Mouse (Mus musculus): ENCODE data around the gene Gm10337. TPM values are rescaled to one million over a fixed set of nuclear protein-coding genes. Genes with fewer than 3 reads are reported as not detected.

The Gm10337 gene
- polyA plus RNA-seq, 1 experiment from 2014 or later = 4.3 TPM

DNA sequence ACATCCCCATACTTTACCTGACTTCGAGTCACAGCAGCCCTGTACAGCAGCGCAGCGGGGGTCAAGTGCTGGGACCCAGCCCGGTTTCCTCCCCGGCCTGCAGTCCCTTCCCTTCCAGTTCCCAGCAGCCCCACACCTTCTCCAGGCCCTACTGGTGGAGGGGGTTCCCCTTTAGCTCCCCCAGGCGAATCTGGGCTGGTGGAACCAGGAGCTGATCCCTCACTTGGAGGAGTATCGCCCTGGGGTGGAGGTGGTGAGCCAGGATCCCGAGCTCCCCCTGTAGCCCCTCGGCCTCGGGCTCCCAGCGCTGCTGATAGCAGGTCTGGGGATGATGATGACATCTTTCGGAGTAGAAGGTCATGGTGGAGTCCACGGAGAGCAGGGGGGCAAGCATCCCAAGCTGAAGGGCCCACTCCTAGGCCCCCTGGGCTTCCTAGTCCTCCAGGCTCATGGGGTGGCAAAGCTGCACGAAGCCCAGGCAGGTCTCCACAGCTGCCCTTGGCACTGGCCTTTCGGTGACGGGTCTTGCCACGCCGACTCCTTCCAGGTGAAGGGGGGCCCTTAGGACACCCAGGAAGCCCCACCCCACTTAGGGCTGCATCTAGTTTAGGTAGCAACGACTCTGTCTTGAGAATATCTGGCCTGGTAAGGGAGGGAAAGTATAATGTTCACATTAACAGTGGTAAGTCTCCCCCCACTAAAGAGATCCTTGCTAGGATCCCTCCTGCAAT lies 2.3 kb upstream of the Gm10337 start:
- 91% methylated on average over 19 of the region's 19 CpGs for WGBS
- Histone ChIP-seq H3K27me3 (no peaks in the 10 kb centered on the region), H3K27ac (no peak overlapping the region), H3K9me3 (replicated peaks) (no peaks in the 10 kb centered on the region), H3K4me3 (no peak overlapping the region), H3K4me2 (replicated peaks) (no peak overlapping the region), H3K36me3 (peaks cover 88% of the 10 kb centered on the region), H3K4me1 (no peaks in the 10 kb centered on the region), H3K9ac (no peak overlapping the region)
- 0 out of 2 replicates have a peak, but pooled peaks have one; percentile 24 for ATAC-seq (ENCODE audit: low FRiP score)

DNA sequence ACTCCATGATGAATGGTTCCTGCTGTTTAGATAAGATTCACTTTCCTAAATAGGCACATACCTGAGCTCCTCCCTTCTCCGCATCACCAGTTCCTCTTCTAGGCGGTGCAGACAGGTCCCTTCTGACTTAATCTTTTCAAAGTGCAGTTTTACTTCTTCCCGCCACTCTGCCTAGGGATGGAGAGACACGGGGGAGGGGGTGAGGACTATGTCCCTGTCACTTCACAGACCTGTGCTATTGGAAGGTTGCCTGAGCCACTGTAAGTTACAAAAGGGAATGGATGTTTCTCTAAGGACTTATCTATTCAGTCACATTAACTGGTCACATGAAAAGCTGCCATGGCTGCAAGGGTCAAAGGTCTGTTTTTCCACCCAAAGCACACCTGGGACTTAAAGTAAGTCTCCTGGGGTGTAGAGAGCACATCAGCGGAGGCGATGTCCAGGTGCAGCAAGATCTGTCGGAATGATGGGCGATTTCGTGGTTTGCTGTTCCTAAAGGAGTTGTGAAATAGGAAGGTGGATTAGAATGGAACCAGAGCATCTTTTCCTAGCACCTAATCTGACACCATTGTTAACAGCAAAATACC lies 1.2 kb upstream of the Gm10337 start:
- Histone ChIP-seq H3K4me3 (no peak overlapping the region), H3K4me1 (no peaks in the 10 kb centered on the region), H3K27ac (no peak overlapping the region), H3K4me2 (replicated peaks) (no peak overlapping the region), H3K9me3 (replicated peaks) (no peaks in the 10 kb centered on the region), H3K27me3 (no peaks in the 10 kb centered on the region), H3K36me3 (peaks cover 82% of the 10 kb centered on the region), H3K9ac (no peak overlapping the region)
- ATAC-seq (ENCODE audit: low FRiP score) = no peak
- 85% methylated on average over 9 of the region's 9 CpGs for WGBS

DNA sequence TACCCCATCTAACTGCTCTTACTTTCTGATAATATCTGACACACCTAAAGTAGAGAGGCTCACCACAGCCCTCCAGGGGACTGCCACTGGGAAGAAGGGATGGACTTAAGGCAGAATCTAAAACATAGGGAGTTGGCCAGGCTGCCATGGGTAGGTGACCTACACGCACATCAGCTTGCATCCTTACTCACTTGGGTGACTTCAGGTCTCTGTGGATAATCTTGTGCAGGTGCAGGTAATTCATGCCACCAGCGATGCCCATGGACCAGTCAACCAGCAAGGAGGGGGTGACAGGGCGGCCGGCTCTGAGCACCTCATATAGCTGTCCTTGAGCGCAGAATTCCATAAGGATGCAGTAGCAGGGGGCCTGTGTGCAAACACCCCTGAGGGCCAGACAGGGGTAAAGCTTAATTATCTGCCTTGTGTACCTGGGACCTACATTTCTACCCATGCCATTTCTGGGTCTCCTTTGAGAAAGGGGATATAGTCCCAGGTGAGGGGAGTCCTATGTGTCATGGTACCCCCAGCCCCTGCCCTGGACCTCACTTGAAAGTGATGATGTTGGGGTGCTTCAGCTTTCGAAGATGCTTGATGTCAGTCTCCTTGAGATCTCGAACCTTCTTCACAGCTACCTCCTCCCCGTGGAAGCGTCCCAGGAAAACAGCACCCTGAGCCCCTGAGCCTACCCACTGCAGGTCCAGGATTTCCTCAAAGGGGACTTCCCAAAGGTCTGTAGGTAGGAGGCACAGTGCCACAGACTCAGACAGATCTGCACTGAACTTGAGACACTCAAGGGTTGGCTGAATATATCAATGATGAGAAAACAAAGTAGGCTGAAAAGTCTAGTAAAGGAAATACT lies 631 bp downstream of the Gm10337 start:
- Histone ChIP-seq H3K9me3 (replicated peaks) (no peaks in the 10 kb centered on the region), H3K36me3 (peaks cover 69% of the 10 kb centered on the region), H3K9ac (no peak overlapping the region), H3K4me1 (peaks cover 2% of the 10 kb centered on the region), H3K4me2 (replicated peaks) (no peak overlapping the region), H3K27ac (no peak overlapping the region), H3K4me3 (no peak overlapping the region), H3K27me3 (no peaks in the 10 kb centered on the region)
- 86% methylated on average over 9 of the region's 9 CpGs for WGBS
- ATAC-seq (ENCODE audit: low FRiP score) = no peak

DNA sequence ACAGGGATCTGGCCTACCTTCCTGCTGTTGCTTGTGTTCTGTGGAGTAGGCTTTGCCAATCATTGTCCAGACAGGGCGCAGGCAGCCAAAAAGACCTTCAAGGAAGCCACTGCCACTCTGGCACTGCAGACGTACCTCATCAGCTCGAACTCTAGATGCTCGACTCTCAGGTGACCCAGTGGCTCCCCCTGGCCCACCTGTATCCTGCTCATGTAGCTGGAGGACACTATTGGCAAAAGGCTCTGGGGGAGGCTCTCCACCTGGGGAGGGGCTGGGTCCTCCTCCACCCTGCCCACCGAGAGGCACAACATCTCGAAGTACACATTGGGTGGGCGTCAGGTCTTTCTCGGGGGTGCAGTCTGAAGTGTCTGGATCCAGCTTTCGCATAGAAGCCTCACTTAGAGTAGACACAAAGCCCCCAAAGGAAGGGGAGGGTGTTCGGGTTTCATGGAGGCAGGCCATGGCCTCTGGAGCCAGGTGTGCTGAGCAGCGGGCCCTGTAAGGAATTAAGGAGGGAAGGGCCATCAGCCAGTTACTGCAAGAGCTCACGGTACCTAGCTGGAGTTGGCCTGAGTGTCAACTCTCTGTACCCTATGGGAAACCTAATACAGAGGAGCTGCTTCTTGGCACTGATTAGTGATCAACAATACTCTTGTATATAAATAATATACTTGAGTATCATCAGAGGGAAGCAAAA lies 1.7 kb downstream of the Gm10337 start:
- no peak overlapping the region for H3K4me3 ChIP-seq
- no peaks in the 10 kb centered on the region for H3K27me3 ChIP-seq
- H3K4me1 ChIP-seq = peaks cover 12% of the 10 kb centered on the region
- no peak for ATAC-seq (ENCODE audit: low FRiP score)
- H3K9me3 ChIP-seq (replicated peaks) = no peaks in the 10 kb centered on the region
- peaks cover 58% of the 10 kb centered on the region for H3K36me3 ChIP-seq
- no peak overlapping the region for H3K27ac ChIP-seq
- H3K9ac ChIP-seq = no peak overlapping the region
- WGBS = 76% methylated on average over 12 of the region's 12 CpGs
- no peak overlapping the region for H3K4me2 ChIP-seq (replicated peaks)

DNA sequence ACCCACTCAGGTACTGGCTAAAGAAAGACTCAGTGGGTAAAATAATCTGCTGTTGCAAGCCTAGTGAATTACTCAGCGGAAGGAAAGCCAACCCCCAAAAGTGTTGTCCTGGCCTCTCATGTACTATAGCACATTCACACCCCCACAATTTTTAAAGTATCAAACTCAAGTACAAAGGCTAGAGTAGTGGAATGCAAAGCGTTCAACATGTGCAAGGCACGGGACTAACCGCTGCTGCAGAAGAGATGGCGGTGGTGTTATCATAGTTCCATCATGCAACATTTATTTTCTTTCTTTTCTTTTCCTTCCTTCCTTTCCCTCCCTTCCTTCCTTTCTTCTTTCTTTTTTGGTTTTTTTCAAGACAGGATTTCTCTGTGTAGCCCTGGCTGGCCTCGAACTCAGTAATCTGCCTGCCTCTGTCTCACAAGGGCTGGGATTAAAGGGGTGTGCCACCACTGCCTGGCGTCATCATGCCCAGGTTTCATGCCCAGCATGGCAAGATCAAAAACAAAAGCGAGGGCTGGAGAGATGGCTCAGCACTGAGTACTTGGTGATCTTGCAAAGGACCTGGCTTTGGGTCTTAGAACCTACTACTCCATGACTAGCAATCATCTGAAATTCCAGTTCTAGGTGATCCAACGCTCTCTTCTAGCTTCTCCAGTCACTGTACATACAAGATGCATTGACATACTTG lies 2.4 kb downstream of the Gm10337 start:
- no peak for ATAC-seq (ENCODE audit: low FRiP score)
- H3K4me2 ChIP-seq (replicated peaks) = no peak overlapping the region
- H3K4me3 ChIP-seq = no peak overlapping the region
- no peaks in the 10 kb centered on the region for H3K27me3 ChIP-seq
- H3K9ac ChIP-seq = no peak overlapping the region
- H3K27ac ChIP-seq = no peak overlapping the region
- peaks cover 51% of the 10 kb centered on the region for H3K36me3 ChIP-seq
- H3K9me3 ChIP-seq (replicated peaks) = no peaks in the 10 kb centered on the region
- H3K4me1 ChIP-seq = peaks cover 17% of the 10 kb centered on the region
- 89% methylated on average over 9 of the region's 9 CpGs for WGBS

DNA sequence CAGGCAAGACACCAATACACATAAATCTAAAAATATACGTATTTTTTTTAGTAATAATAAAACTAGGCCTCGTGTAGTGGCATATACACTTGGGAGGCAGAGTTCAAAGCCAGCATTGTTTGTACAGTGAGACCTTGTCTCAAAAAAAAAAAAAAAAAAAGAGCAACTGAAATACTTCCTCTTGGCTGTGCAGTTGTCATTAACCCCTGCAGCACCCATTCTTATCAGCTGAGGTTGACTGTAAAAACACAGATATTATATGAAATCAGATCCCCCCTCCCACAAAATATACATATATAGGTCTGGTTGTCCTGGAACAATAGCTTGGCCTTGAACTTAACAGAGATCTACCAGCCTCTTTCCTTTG lies 2.9 kb downstream of the Gm10337 start:
- H3K27ac ChIP-seq = no peak overlapping the region
- 52% methylated on average over 2 of the region's 2 CpGs for WGBS
- no peak overlapping the region for H3K9ac ChIP-seq
- H3K9me3 ChIP-seq (replicated peaks) = no peaks in the 10 kb centered on the region
- H3K4me2 ChIP-seq (replicated peaks) = no peak overlapping the region
- peaks cover 22% of the 10 kb centered on the region for H3K4me1 ChIP-seq
- ATAC-seq (ENCODE audit: low FRiP score) = no peak
- H3K27me3 ChIP-seq = no peaks in the 10 kb centered on the region
- H3K36me3 ChIP-seq = peaks cover 46% of the 10 kb centered on the region
- no peak overlapping the region for H3K4me3 ChIP-seq

DNA sequence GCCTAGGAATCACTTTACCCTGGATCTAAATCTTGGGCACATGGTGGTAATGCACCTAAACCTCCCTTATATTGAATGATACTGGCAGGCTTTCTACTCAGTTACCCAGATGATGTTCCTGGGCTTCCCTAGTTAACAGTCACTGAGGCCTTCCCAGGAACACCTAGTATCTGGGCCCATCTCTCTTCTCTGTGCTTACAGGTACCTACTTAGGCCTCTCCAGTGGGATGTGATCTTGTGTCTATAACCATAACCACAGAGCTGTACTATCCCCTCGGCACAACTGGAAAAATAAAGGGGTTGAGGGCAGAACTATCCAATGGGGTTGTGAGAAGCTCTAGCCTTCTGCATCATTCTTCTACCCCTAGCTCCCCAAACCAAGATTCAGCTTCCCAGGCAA lies 3.3 kb downstream of the Gm10337 start:
- Histone ChIP-seq H3K4me3 (no peak overlapping the region), H3K27me3 (no peaks in the 10 kb centered on the region), H3K9ac (no peak overlapping the region), H3K27ac (no peak overlapping the region), H3K4me1 (peaks cover 26% of the 10 kb centered on the region), H3K36me3 (peaks cover 41% of the 10 kb centered on the region), H3K9me3 (replicated peaks) (no peaks in the 10 kb centered on the region), H3K4me2 (replicated peaks) (no peak overlapping the region)
- 91% methylated on average over 1 of the region's 1 CpGs for WGBS
- no peak for ATAC-seq (ENCODE audit: low FRiP score)

DNA sequence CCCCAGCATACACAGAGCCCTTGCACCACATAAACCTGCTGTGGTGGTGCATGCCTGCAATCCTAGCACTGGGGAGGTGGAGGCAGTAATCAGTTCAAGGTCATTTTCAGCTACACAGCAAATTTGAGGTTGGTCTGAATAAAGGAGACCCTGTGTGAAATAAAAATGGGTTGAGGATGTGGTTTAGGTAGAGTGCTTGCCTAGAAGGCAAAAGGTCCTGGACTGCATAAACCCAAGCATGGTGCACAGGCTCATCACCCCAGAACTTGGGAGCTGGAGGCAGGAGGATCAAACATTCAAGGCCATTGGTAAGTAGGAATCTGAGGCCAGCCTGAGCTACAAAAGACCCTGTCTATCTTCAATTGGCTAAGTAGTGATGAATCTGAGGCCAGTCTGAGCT lies 4.0 kb downstream of the Gm10337 start:
- no peaks in the 10 kb centered on the region for H3K9me3 ChIP-seq (replicated peaks)
- H3K36me3 ChIP-seq = peaks cover 34% of the 10 kb centered on the region
- H3K27me3 ChIP-seq = no peaks in the 10 kb centered on the region
- H3K4me2 ChIP-seq (replicated peaks) = no peak overlapping the region
- H3K4me3 ChIP-seq = no peak overlapping the region
- H3K4me1 ChIP-seq = peaks cover 33% of the 10 kb centered on the region
- no peak overlapping the region for H3K27ac ChIP-seq
- no peak overlapping the region for H3K9ac ChIP-seq
- ATAC-seq (ENCODE audit: low FRiP score) = no peak

DNA sequence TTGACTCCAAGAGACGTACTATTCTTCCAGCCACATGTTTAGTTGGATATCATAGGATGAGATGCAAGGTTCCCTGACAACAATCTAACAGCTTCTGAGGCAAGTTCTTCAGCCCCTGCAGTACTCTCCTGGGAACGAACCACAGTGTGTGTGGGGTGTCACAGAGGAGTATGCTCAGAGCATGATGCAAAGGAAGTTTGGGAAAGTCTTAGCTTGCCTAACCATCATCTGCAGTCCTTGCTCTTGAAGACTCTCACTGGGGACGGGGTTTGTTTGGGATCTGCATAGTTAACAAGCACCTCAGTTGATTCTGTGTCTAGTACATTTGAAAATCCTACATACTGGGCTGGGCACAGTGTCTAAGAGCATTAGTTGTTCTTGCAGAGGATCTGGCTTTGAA lies 4.8 kb downstream of the Gm10337 start:
- H3K27me3 ChIP-seq = no peaks in the 10 kb centered on the region
- no peak overlapping the region for H3K9ac ChIP-seq
- no peak overlapping the region for H3K4me2 ChIP-seq (replicated peaks)
- peaks cover 27% of the 10 kb centered on the region for H3K36me3 ChIP-seq
- ATAC-seq (ENCODE audit: low FRiP score) = no peak
- H3K4me3 ChIP-seq = no peak overlapping the region
- H3K27ac ChIP-seq = no peak overlapping the region
- H3K4me1 ChIP-seq = peaks cover 40% of the 10 kb centered on the region
- H3K9me3 ChIP-seq (replicated peaks) = no peaks in the 10 kb centered on the region
- 90% methylated on average over 3 of the region's 3 CpGs for WGBS

DNA sequence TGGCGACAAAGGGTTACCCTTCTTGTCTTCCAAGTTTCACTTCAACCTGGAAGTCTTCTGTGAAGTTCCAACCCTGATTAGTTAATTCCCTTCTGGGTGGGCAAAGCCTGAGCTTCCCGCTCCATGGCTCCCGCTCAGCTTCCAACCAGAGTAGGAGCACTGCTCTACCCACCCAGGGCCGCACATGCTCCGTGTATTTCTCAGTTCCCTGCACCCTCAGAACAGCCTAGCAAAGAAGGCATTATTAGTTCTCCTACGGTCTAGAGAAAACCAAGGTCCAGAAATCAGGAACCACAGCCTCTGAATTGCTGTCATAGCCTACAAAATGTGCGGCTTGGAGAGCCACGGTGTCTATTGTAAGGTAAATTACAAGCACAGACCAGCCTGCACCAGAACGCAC lies 6.6 kb downstream of the Gm10337 start:
- peak overlapping the region; percentile 70 for H3K9ac ChIP-seq
- peak; percentile 67 for ATAC-seq (ENCODE audit: low FRiP score)
- H3K27ac ChIP-seq = peak overlapping the region; percentile 89
- H3K9me3 ChIP-seq (replicated peaks) = no peaks in the 10 kb centered on the region
- H3K27me3 ChIP-seq = no peaks in the 10 kb centered on the region
- H3K4me1 ChIP-seq = peaks cover 51% of the 10 kb centered on the region
- 7% methylated on average over 9 of the region's 9 CpGs for WGBS
- peak overlapping the region; percentile 58 for H3K4me3 ChIP-seq
- H3K36me3 ChIP-seq = peaks cover 11% of the 10 kb centered on the region
- H3K4me2 ChIP-seq (replicated peaks) = peak overlapping the region; percentile 83

DNA sequence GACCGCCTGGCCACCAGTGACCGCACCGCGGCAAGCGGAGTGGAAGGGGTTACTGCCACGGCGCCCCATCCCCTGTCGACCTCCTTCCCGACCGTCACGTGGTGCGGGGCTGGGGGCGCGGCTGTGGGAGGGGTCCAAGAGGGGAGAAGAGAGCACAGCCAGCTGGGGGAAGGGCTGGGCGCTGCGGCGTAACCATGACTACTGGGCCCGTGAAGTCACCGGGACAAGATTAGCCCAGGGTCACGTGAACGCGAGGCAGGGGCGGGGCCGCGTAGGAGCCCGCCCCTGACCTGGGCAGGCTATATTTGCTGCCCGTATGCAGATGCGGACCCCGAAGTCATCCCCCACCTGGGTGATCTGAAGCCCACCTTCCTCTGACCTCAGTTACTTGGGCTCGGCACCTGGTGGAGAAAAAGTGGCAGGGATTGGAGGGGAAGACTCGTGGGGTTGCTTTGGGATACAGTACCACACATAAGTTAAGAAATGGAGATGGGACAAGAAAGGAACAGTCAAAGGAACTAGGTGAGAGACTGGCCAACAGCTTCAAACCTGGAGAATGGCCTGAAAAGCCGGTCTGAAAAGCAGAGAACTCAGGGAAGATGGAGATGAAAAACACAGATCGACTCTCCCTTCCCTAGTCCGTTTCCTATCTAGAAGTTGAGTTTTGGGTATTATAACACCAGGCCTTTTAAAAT lies 7.2 kb downstream of the Gm10337 start:
- Histone ChIP-seq H3K36me3 (peaks cover 6% of the 10 kb centered on the region; the same call in 1 of the 2 replicates), H3K4me1 (peaks cover 57% of the 10 kb centered on the region), H3K4me2 (replicated peaks) (peak overlapping the region; percentile 83), H3K9me3 (replicated peaks) (no peaks in the 10 kb centered on the region), H3K4me3 (peak overlapping the region; percentile 58), H3K27ac (peak overlapping the region; percentile 89), H3K9ac (peak overlapping the region; percentile 70), H3K27me3 (no peaks in the 10 kb centered on the region)
- peak; percentile 94 for ATAC-seq (ENCODE audit: low FRiP score)
- WGBS = 3% methylated on average over 34 of the region's 34 CpGs
